Mouse (Mus musculus): ENCODE results near the gene Pdss2.

GRCm38 (mm10) chr10:43174326-43175155 lies 46.7 kb upstream of the Pdss2 start, which contains the start of the genes Sobp and 9030612E09Rik:
- TF ChIP-seq CTCF (conservative IDR thresholded peaks at IDR 0.05; ENCODE audit: low read length) (no peak), POU5F1 (IDR thresholded peaks at IDR 0.05; ENCODE audit: borderline replicate concordance, low read length) (no peak)

Measured in E14TG2a.4 (cell line).